Comparison of ENCODE assay signal across 17 mouse cellular contexts in the genomic region with DNA sequence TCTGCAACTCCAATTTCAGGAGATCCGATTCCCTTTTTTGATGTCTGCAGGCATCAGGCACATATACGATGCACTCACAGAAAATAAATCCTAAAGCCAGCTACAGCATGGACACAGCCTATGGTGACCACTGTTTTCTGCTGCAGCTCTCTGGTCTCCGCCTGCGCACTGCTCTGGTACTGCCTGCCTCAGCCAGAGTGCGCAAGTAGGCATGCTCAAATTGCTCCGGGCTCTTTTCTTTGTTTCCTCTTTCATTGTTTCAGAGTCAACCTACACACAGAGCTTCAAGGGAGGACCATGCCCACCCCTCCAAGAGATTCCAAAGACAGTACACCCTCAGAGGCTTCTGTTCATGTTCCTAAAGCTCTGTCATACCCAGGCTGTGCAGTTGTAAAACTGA.
DNase-seq lines count a peak whose midpoint lies in the region; ATAC-seq lines count a peak whose summit lies in the region.
"Had no signal": no experiment of that assay in that cellular context is flagged by ENCODE, and none has a peak within 500 bp of the region (broad histone marks: within the 10 kb centered on the region; RNA-seq: fewer than 3 reads in every experiment).

No protein-coding gene starts in this region.

- 73% methylated on average over 6 of the region's 6 CpGs for WGBS in forebrain, embryonic 14.5 days
- 70% methylated on average over 6 of the region's 6 CpGs for WGBS in forebrain, embryonic 12.5 days
- WGBS in midbrain, embryonic 11.5 days, result 85% methylated on average over 6 of the region's 6 CpGs
- 84% methylated on average over 6 of the region's 6 CpGs for WGBS in midbrain, embryonic 16.5 days
- 71% methylated on average over 6 of the region's 6 CpGs for WGBS in midbrain, embryonic 15.5 days

- DNase-seq in forebrain, embryonic 14.5 days (ENCODE audit: low spot score), result no peak
- DNase-seq in midbrain, embryonic 11.5 days (ENCODE audit: low spot score, missing footprints), result no peak
- peak; percentile 59 for DNase-seq in brain, adult 2 months (ENCODE audit: low read depth, low spot score)
- no peak for DNase-seq in right cerebral cortex, postnatal 10 days (ENCODE audit: low spot score in 2 of 2)
- DNase-seq in c-Kit-positive CD71-positive TER-119-positive erythroid progenitor cells, embryonic 14.5 days (ENCODE audit: low spot score), result no peak
- DNase-seq: cerebellum, postnatal 10 days; gastrocnemius, postnatal 10 days; heart, postnatal 10 days; lung, adult 18-20 months; spleen, adult 18-20 months had no signal

- H3K4me2 ChIP-seq in forebrain, embryonic 14.5 days (ENCODE audit: low read length), result no peak overlapping the region
- no peak overlapping the region for H3K4me2 ChIP-seq in forebrain, embryonic 12.5 days
- no peak overlapping the region for H3K4me2 ChIP-seq in midbrain, embryonic 11.5 days
- H3K4me2 ChIP-seq in midbrain, embryonic 16.5 days (ENCODE audit: low read length), result no peak overlapping the region
- H3K4me2 ChIP-seq in midbrain, embryonic 15.5 days, result no peak overlapping the region
- H3K4me2 ChIP-seq: kidney, embryonic 15.5 days; limb, embryonic 15.5 days; stomach, embryonic 15.5 days had no signal

- no peak overlapping the region for H3K27ac ChIP-seq in forebrain, embryonic 14.5 days (ENCODE audit: low read depth, low read length)
- no peak overlapping the region for H3K27ac ChIP-seq in forebrain, embryonic 12.5 days
- no peak overlapping the region for H3K27ac ChIP-seq in midbrain, embryonic 11.5 days (ENCODE audit: low read depth, low read length)
- H3K27ac ChIP-seq in midbrain, embryonic 16.5 days (ENCODE audit: low read length), result no peak overlapping the region
- H3K27ac ChIP-seq in midbrain, embryonic 15.5 days, result no peak overlapping the region
- H3K27ac ChIP-seq: kidney, embryonic 15.5 days; limb, embryonic 15.5 days; stomach, embryonic 15.5 days had no signal

- peak; percentile 40; the same call in 1 of the 2 replicates for ATAC-seq in forebrain, embryonic 14.5 days
- ATAC-seq in forebrain, embryonic 12.5 days (ENCODE audit: low FRiP score), result no peak
- 0 out of 2 replicates have a peak, but pooled peaks have one; percentile 40 for ATAC-seq in midbrain, embryonic 11.5 days (ENCODE audit: low FRiP score)
- no peak for ATAC-seq in midbrain, embryonic 16.5 days
- ATAC-seq in midbrain, embryonic 15.5 days (replicated peaks), result peak; percentile 57; the same call in 1 of the 2 replicates

- H3K27me3 ChIP-seq in forebrain, embryonic 14.5 days (replicated peaks; ENCODE audit: control insufficient read depth, insufficient read depth, low read length), result no peaks in the 10 kb centered on the region
- H3K27me3 ChIP-seq in forebrain, embryonic 12.5 days, result no peaks in the 10 kb centered on the region
- no peaks in the 10 kb centered on the region for H3K27me3 ChIP-seq in midbrain, embryonic 11.5 days (ENCODE audit: control insufficient read depth, insufficient read depth, low read length)
- H3K27me3 ChIP-seq in midbrain, embryonic 16.5 days (ENCODE audit: control insufficient read depth, insufficient read depth, low read depth, low read length), result no peaks in the 10 kb centered on the region
- H3K27me3 ChIP-seq in midbrain, embryonic 15.5 days (replicated peaks), result no peaks in the 10 kb centered on the region
- H3K27me3 ChIP-seq: CH12.LX; kidney, embryonic 15.5 days; limb, embryonic 15.5 days; stomach, embryonic 15.5 days had no signal

- H3K4me3 ChIP-seq in forebrain, embryonic 14.5 days (ENCODE audit: low read depth, low read length), result no peak overlapping the region
- no peak overlapping the region for H3K4me3 ChIP-seq in forebrain, embryonic 12.5 days (replicated peaks)
- H3K4me3 ChIP-seq in midbrain, embryonic 11.5 days (ENCODE audit: low read depth, low read length), result no peak overlapping the region
- H3K4me3 ChIP-seq in midbrain, embryonic 16.5 days (ENCODE audit: low read depth, low read length), result no peak overlapping the region
- no peak overlapping the region for H3K4me3 ChIP-seq in midbrain, embryonic 15.5 days
- H3K4me3 ChIP-seq: kidney, embryonic 15.5 days; limb, embryonic 15.5 days; stomach, embryonic 15.5 days had no signal

- H3K9me3 ChIP-seq in forebrain, embryonic 14.5 days (replicated peaks; ENCODE audit: control insufficient read depth, low read length), result no peaks in the 10 kb centered on the region
- H3K9me3 ChIP-seq in forebrain, embryonic 12.5 days, result no peaks in the 10 kb centered on the region
- no peaks in the 10 kb centered on the region for H3K9me3 ChIP-seq in midbrain, embryonic 11.5 days (ENCODE audit: control insufficient read depth, low read length)
- no peaks in the 10 kb centered on the region for H3K9me3 ChIP-seq in midbrain, embryonic 16.5 days (replicated peaks; ENCODE audit: control insufficient read depth, low read length, poor library complexity, severe bottlenecking)
- no peaks in the 10 kb centered on the region for H3K9me3 ChIP-seq in midbrain, embryonic 15.5 days
- H3K9me3 ChIP-seq: kidney, embryonic 15.5 days; limb, embryonic 15.5 days; stomach, embryonic 15.5 days had no signal

- peaks cover 40% of the 10 kb centered on the region for H3K36me3 ChIP-seq in forebrain, embryonic 14.5 days (ENCODE audit: control insufficient read depth, insufficient read depth, low read length)
- H3K36me3 ChIP-seq in forebrain, embryonic 12.5 days (replicated peaks), result peaks cover 47% of the 10 kb centered on the region
- H3K36me3 ChIP-seq in midbrain, embryonic 11.5 days (ENCODE audit: control insufficient read depth, insufficient read depth, low read length), result 0 out of 2 replicates have a peak, but pooled peaks cover 2% of the 10 kb centered on the region
- H3K36me3 ChIP-seq in midbrain, embryonic 16.5 days (ENCODE audit: control insufficient read depth, insufficient read depth, low read length), result peaks cover 20% of the 10 kb centered on the region
- H3K36me3 ChIP-seq in midbrain, embryonic 15.5 days (replicated peaks), result peaks cover 12% of the 10 kb centered on the region; the same call in 1 of the 2 replicates

- no peak overlapping the region for H3K9ac ChIP-seq in forebrain, embryonic 14.5 days (ENCODE audit: low read length)
- no peak overlapping the region for H3K9ac ChIP-seq in forebrain, embryonic 12.5 days
- H3K9ac ChIP-seq in midbrain, embryonic 11.5 days (ENCODE audit: low read length), result no peak overlapping the region
- no peak overlapping the region for H3K9ac ChIP-seq in midbrain, embryonic 16.5 days (ENCODE audit: low read depth, low read length)
- no peak overlapping the region for H3K9ac ChIP-seq in midbrain, embryonic 15.5 days
- H3K9ac ChIP-seq: kidney, embryonic 15.5 days; limb, embryonic 15.5 days; stomach, embryonic 15.5 days had no signal

- no peaks in the 10 kb centered on the region for H3K4me1 ChIP-seq in forebrain, embryonic 14.5 days (ENCODE audit: control insufficient read depth, insufficient read depth, low read length)
- H3K4me1 ChIP-seq in forebrain, embryonic 12.5 days, result 0 out of 2 replicates have a peak, but pooled peaks cover 4% of the 10 kb centered on the region
- H3K4me1 ChIP-seq in midbrain, embryonic 11.5 days (ENCODE audit: control insufficient read depth, insufficient read depth, low read length), result no peaks in the 10 kb centered on the region
- H3K4me1 ChIP-seq in midbrain, embryonic 16.5 days (ENCODE audit: control insufficient read depth, insufficient read depth, low read length), result no peaks in the 10 kb centered on the region
- H3K4me1 ChIP-seq in midbrain, embryonic 15.5 days, result no peaks in the 10 kb centered on the region
- H3K4me1 ChIP-seq: kidney, embryonic 15.5 days; limb, embryonic 15.5 days; stomach, embryonic 15.5 days had no signal

Comparison
In these comparisons a context has a peak if more than half of its experiments do, and no peak if none do; other contexts are left out.
1. ATAC-seq: peak in forebrain, embryonic 14.5 days (single experiment), midbrain, embryonic 11.5 days (single experiment) and midbrain, embryonic 15.5 days (single experiment); none in forebrain, embryonic 12.5 days (single experiment) and midbrain, embryonic 16.5 days (single experiment).